Mouse (Mus musculus): Measurements from ENCODE around the gene Avil. TPM values are rescaled to one million over a fixed set of nuclear protein-coding genes. Genes with fewer than 3 reads are reported as not detected.

The Avil gene
- polyA plus RNA-seq, 1 experiment, result 2.4 TPM

- no peaks in the 10 kb centered on the region for H3K36me3 ChIP-seq (ENCODE audit: control insufficient read depth, insufficient read depth, low read length)
- TF ChIP-seq POLR2A (IDR thresholded peaks at IDR 0.05; ENCODE audit: low read depth, low read length) (no peak), CTCF (IDR thresholded peaks at IDR 0.05; ENCODE audit: extremely low read depth, insufficient read length, insufficient replicate concordance, low read depth, low read length) (no peak)
- peak within 1 kb of the TSS; percentile 89 for H3K4me3 ChIP-seq (ENCODE audit: low read depth, low read length)
- H3K27me3 ChIP-seq (ENCODE audit: control insufficient read depth, insufficient read depth, low read length), result no peaks in the 10 kb centered on the region
- H3K27ac ChIP-seq (ENCODE audit: insufficient read depth, low read depth, low read length), result no peak within 1 kb of the TSS
- no peaks in the 10 kb centered on the region; the same call in 1 of the 2 replicates for H3K4me1 ChIP-seq (ENCODE audit: control insufficient read depth, insufficient read depth, insufficient read length, low read length)
- 1% methylated on average over 28 of the region's 28 CpGs for WGBS
These were observed 40.8 kb downstream of the Avil start, which contains the start of the genes Mettl1 and Eef1akmt3 for GRCm38 (mm10) chr10:127041274-127041766. TSS of gene Mettl1 (plus strand) at chr10:127041414. TSS of gene Eef1akmt3 (minus strand) at chr10:127041513.

- under 1% methylated on average over 44 of the region's 44 CpGs for WGBS
- no peaks in the 10 kb centered on the region; the same call in 1 of the 2 replicates for H3K4me1 ChIP-seq (ENCODE audit: control insufficient read depth, insufficient read depth, insufficient read length, low read length)
- peak overlapping the region; percentile 89 for H3K4me3 ChIP-seq (ENCODE audit: low read depth, low read length)
- no peaks in the 10 kb centered on the region for H3K36me3 ChIP-seq (ENCODE audit: control insufficient read depth, insufficient read depth, low read length)
- no peak for TF ChIP-seq CTCF (IDR thresholded peaks at IDR 0.05; ENCODE audit: extremely low read depth, insufficient read length, insufficient replicate concordance, low read depth, low read length)
- no peak for TF ChIP-seq POLR2A (IDR thresholded peaks at IDR 0.05; ENCODE audit: low read depth, low read length)
- no peaks in the 10 kb centered on the region for H3K27me3 ChIP-seq (ENCODE audit: control insufficient read depth, insufficient read depth, low read length)
- H3K27ac ChIP-seq (ENCODE audit: insufficient read depth, low read depth, low read length), result no peak overlapping the region
These were observed 41.3 kb downstream of the Avil start for GRCm38 (mm10) chr10:127041774-127042338.

GRCm38 (mm10) chr10:127042468-127043115 is 42.1 kb downstream of the Avil start:
- 5% methylated on average over 5 of the region's 5 CpGs for WGBS
- H3K27ac ChIP-seq (ENCODE audit: insufficient read depth, low read depth, low read length), result no peak overlapping the region
- no peaks in the 10 kb centered on the region for H3K36me3 ChIP-seq (ENCODE audit: control insufficient read depth, insufficient read depth, low read length)
- H3K4me1 ChIP-seq (ENCODE audit: control insufficient read depth, insufficient read depth, insufficient read length, low read length), result no peaks in the 10 kb centered on the region; the same call in 1 of the 2 replicates
- TF ChIP-seq CTCF (IDR thresholded peaks at IDR 0.05; ENCODE audit: extremely low read depth, insufficient read length, insufficient replicate concordance, low read depth, low read length) (no peak), POLR2A (IDR thresholded peaks at IDR 0.05; ENCODE audit: low read depth, low read length) (no peak)
- 0 out of 2 replicates have a peak, but pooled peaks cover under 1% of the 10 kb centered on the region for H3K27me3 ChIP-seq (ENCODE audit: control insufficient read depth, insufficient read depth, low read length)
- peak overlapping the region; percentile 89 for H3K4me3 ChIP-seq (ENCODE audit: low read depth, low read length)

GRCm38 (mm10) chr10:127043187-127043586 is 42.7 kb downstream of the Avil start:
- H3K27me3 ChIP-seq (ENCODE audit: control insufficient read depth, insufficient read depth, low read length), result peaks cover 6% of the 10 kb centered on the region; the same call in 1 of the 2 replicates
- no peak overlapping the region for H3K4me3 ChIP-seq (ENCODE audit: low read depth, low read length)
- no peak for TF ChIP-seq CTCF (IDR thresholded peaks at IDR 0.05; ENCODE audit: extremely low read depth, insufficient read length, insufficient replicate concordance, low read depth, low read length)
- TF ChIP-seq POLR2A (IDR thresholded peaks at IDR 0.05; ENCODE audit: low read depth, low read length), result no peak
- WGBS, result 95% methylated on average over 6 of the region's 6 CpGs
- H3K36me3 ChIP-seq (ENCODE audit: control insufficient read depth, insufficient read depth, low read length), result no peaks in the 10 kb centered on the region
- H3K27ac ChIP-seq (ENCODE audit: insufficient read depth, low read depth, low read length), result no peak overlapping the region
- H3K4me1 ChIP-seq (ENCODE audit: control insufficient read depth, insufficient read depth, insufficient read length, low read length), result no peaks in the 10 kb centered on the region; the same call in 1 of the 2 replicates

DNA sequence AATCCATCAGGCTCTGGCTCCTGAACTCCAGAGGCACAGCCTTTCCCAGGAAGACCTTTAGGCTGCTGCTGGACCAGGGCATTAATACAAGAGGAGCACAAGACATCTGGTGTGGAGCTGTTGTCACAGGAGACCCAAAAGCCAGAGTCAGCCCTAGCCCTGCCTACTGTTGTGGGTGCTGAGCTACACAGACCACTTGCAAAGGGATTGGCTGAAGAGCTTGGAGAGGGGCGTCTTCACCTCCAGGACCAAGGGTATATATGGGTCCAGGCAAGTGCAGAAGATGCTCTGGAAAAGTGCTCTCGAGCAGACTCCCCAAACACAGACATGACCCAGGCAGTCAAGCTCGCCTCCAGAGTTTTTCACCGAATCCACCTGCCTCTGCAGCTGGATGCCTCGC is 47.4 kb downstream of the Avil start, which contains the start of gene Cyp27b1:
Gene Cyp27b1 (plus strand): TSS at position 297 of the 400 bp plus-strand sequence.
- Histone ChIP-seq H3K4me3 (ENCODE audit: low read depth, low read length) (peak within 1 kb of the TSS; percentile 36), H3K36me3 (ENCODE audit: control insufficient read depth, insufficient read depth, low read length) (no peaks in the 10 kb centered on the region), H3K27me3 (ENCODE audit: control insufficient read depth, insufficient read depth, low read length) (peaks cover 31% of the 10 kb centered on the region), H3K4me1 (ENCODE audit: control insufficient read depth, insufficient read depth, insufficient read length, low read length) (peaks cover 10% of the 10 kb centered on the region), H3K27ac (ENCODE audit: insufficient read depth, low read depth, low read length) (no peak within 1 kb of the TSS)
- 48% methylated on average over 5 of the region's 5 CpGs for WGBS
- TF ChIP-seq POLR2A (IDR thresholded peaks at IDR 0.05; ENCODE audit: low read depth, low read length), result no peak

DNA sequence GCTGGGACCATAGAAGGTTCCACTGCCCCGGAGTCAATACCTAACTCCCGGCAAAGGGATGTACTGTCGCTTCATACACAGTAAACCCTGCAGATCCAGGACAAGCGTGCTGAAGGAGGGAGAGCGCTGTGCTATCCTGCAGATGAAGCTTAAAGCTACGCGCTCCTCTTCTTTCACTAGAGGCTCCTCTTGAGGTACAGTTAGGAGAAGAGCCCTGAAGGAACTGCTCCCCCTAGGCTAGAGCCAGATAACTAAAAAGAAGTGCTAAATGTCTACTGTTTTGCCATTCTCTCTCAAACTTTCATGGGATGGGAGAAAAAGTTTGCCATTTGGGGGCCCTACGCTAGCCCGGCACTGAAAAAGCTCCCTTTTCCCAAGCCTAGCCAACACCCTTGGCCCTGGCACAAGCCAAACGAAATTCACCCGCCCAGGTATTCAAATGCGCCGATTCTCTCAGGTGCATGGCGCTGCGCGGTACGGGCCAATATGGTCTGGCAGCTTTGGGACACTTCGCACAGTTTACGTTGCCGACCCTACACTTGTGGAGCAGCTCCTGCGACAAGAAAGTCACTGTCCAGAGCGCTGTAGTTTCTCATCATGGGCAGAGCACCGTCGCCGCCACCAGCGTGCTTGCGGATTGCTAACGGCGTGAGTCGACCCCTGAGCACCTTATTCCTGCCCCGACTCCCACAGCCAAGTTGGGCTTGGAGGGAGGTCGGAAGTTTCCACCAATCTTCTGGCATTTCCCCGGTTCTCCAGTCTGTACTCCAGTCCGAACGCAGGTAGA is 48.3 kb downstream of the Avil start:
- Histone ChIP-seq H3K36me3 (ENCODE audit: control insufficient read depth, insufficient read depth, low read length) (no peaks in the 10 kb centered on the region), H3K4me3 (ENCODE audit: low read depth, low read length) (peak overlapping the region; percentile 36), H3K4me1 (ENCODE audit: control insufficient read depth, insufficient read depth, insufficient read length, low read length) (peaks cover 10% of the 10 kb centered on the region), H3K27me3 (ENCODE audit: control insufficient read depth, insufficient read depth, low read length) (peaks cover 31% of the 10 kb centered on the region), H3K27ac (ENCODE audit: insufficient read depth, low read depth, low read length) (no peak overlapping the region)
- TF ChIP-seq CTCF (IDR thresholded peaks at IDR 0.05; ENCODE audit: extremely low read depth, insufficient read length, insufficient replicate concordance, low read depth, low read length) (no peak), POLR2A (IDR thresholded peaks at IDR 0.05; ENCODE audit: low read depth, low read length) (no peak)
- WGBS, result 3% methylated on average over 35 of the region's 35 CpGs

Measured in small intestine, adult 2 months (tissue).